Mouse (Mus musculus) brown adipose tissue, adult 24 weeks (tissue): ENCODE data around the gene Ttc25. TPM values are rescaled to one million over a fixed set of nuclear protein-coding genes. Genes with fewer than 3 reads are reported as not detected.
A peak's percentile ranks its signal among the peaks of the same experiment; 100 is the strongest.

Source experiments
- H3K27ac ChIP-seq: fragments of 200-500 bp; replicated peaks from 2 replicates; pipeline ENCODE4 v1.5.1; 2012; ENCODE audit warnings: low read depth, mild to moderate bottlenecking, low read length
- H3K4me1 ChIP-seq: fragments of 200-500 bp; 2 replicates; pipeline ENCODE4 v1.6.1; 2012; ENCODE audit warnings: low read length, mixed read lengths; ENCODE audit not compliant: control insufficient read depth, insufficient read depth, insufficient read length
- H3K4me3 ChIP-seq: fragments of 200-500 bp; 2 replicates; pipeline ENCODE4 v1.5.1; 2012; ENCODE audit warnings: low read depth, mild to moderate bottlenecking, low read length, moderate library complexity; ENCODE audit not compliant: insufficient read depth
- polyA plus RNA-seq: library from polyadenylated mRNA; stranded (reverse); fragments of >200 nt; gene quantifications from 2 replicates; pipeline ENCODE4 v1.2.4, GENCODE M21; 2012; ENCODE audit not compliant: missing spikeins, insufficient read depth, insufficient read length

Ttc25 gene
- polyA plus RNA-seq, 1 experiment = 28.0 TPM

GRCm38 (mm10) chr11:100546955-100547354 lies 1.5 kb downstream of the Ttc25 start:
- peaks cover 11% of the 10 kb centered on the region for H3K4me1 ChIP-seq

GRCm38 (mm10) chr11:100548141-100548540 lies 2.7 kb downstream of the Ttc25 start:
- Histone ChIP-seq H3K4me3 (no peak overlapping the region), H3K27ac (no peak overlapping the region), H3K4me1 (peaks cover 14% of the 10 kb centered on the region)

More at GRCm38 (mm10) chr11:100546955-100547354, 1.5 kb downstream of the Ttc25 start:
- H3K4me3 ChIP-seq = no peak overlapping the region
- H3K27ac ChIP-seq = 0 out of 2 replicates have a peak overlapping the region, but pooled peaks have one; percentile 35

- Histone ChIP-seq H3K27ac (no peak overlapping the region), H3K4me1 (peaks cover 18% of the 10 kb centered on the region), H3K4me3 (no peak overlapping the region)
These were observed 4.1 kb downstream of the Ttc25 start for GRCm38 (mm10) chr11:100549466-100549865.

- Histone ChIP-seq H3K4me1 (peaks cover 14% of the 10 kb centered on the region), H3K27ac (no peak overlapping the region), H3K4me3 (no peak overlapping the region)
These were observed 4.7 kb downstream of the Ttc25 start for GRCm38 (mm10) chr11:100550101-100550500.

- H3K27ac ChIP-seq = no peak overlapping the region
- H3K4me3 ChIP-seq = no peak overlapping the region
- H3K4me1 ChIP-seq = peaks cover 9% of the 10 kb centered on the region
These were observed 7.4 kb downstream of the Ttc25 start for GRCm38 (mm10) chr11:100552842-100553241.

- H3K27ac ChIP-seq = no peak overlapping the region
- H3K4me1 ChIP-seq = peaks cover 9% of the 10 kb centered on the region
- H3K4me3 ChIP-seq = no peak overlapping the region
These were observed 10.2 kb downstream of the Ttc25 start for GRCm38 (mm10) chr11:100555583-100555982.

- H3K27ac ChIP-seq = no peak overlapping the region
- peaks cover 5% of the 10 kb centered on the region for H3K4me1 ChIP-seq
- H3K4me3 ChIP-seq = no peak overlapping the region
These were observed 12.2 kb downstream of the Ttc25 start for GRCm38 (mm10) chr11:100557563-100557962.

- no peak overlapping the region for H3K4me3 ChIP-seq
- no peaks in the 10 kb centered on the region for H3K4me1 ChIP-seq
- H3K27ac ChIP-seq = no peak overlapping the region
These were observed 14.1 kb downstream of the Ttc25 start for GRCm38 (mm10) chr11:100559476-100559875.

GRCm38 (mm10) chr11:100561748-100562147 lies 16.3 kb downstream of the Ttc25 start:
- H3K4me1 ChIP-seq = no peaks in the 10 kb centered on the region
- H3K4me3 ChIP-seq = no peak overlapping the region
- no peak overlapping the region for H3K27ac ChIP-seq

- H3K27ac ChIP-seq = no peak overlapping the region
- H3K4me3 ChIP-seq = no peak overlapping the region
- no peaks in the 10 kb centered on the region for H3K4me1 ChIP-seq
These were observed 18.9 kb downstream of the Ttc25 start for GRCm38 (mm10) chr11:100564297-100564696.

GRCm38 (mm10) chr11:100564703-100565102 lies 19.3 kb downstream of the Ttc25 start:
- Histone ChIP-seq H3K4me3 (no peak overlapping the region), H3K27ac (no peak overlapping the region), H3K4me1 (no peaks in the 10 kb centered on the region)

- no peak overlapping the region for H3K4me3 ChIP-seq
- no peaks in the 10 kb centered on the region for H3K4me1 ChIP-seq
- H3K27ac ChIP-seq = no peak overlapping the region
These were observed 21.8 kb downstream of the Ttc25 start for GRCm38 (mm10) chr11:100567229-100567628.

GRCm38 (mm10) chr11:100567815-100568245 lies 22.4 kb downstream of the Ttc25 start:
- Histone ChIP-seq H3K4me1 (no peaks in the 10 kb centered on the region), H3K4me3 (no peak overlapping the region), H3K27ac (no peak overlapping the region)

- Histone ChIP-seq H3K4me3 (no peak overlapping the region), H3K27ac (no peak overlapping the region), H3K4me1 (no peaks in the 10 kb centered on the region)
These were observed 23.3 kb downstream of the Ttc25 start for GRCm38 (mm10) chr11:100568692-100569091.

- no peak overlapping the region for H3K27ac ChIP-seq
- H3K4me3 ChIP-seq = no peak overlapping the region
- H3K4me1 ChIP-seq = no peaks in the 10 kb centered on the region
These were observed 24.4 kb downstream of the Ttc25 start for GRCm38 (mm10) chr11:100569789-100570188.

- Histone ChIP-seq H3K27ac (no peak overlapping the region), H3K4me1 (no peaks in the 10 kb centered on the region), H3K4me3 (peak overlapping the region; percentile 42)
These were observed 25.2 kb downstream of the Ttc25 start for GRCm38 (mm10) chr11:100570430-100571201.
